ENCODE assay signal across 8 mouse cellular contexts in genomic region chr13:54694348-54695060, GRCm38 (mm10). TPM values are rescaled to one million over a fixed set of nuclear protein-coding genes. Genes with fewer than 3 reads are reported as not detected.
DNase-seq lines count a peak whose midpoint lies in the region; ATAC-seq and TF ChIP-seq lines count a peak whose summit lies in the region.

No protein-coding gene starts in this region.

- TF ChIP-seq CTCF in brain, embryonic 14.5 days (IDR thresholded peaks at IDR 0.05; ENCODE audit: borderline replicate concordance, extremely low read depth, insufficient read depth, insufficient read length) = no peak
- TF ChIP-seq CTCF in gastrocnemius, adult 2 months (IDR thresholded peaks at IDR 0.05) = no peak
- no peak for TF ChIP-seq CTCF in liver, embryonic 14.5 days (IDR thresholded peaks at IDR 0.05; ENCODE audit: low read depth)

- H3K27ac ChIP-seq in gastrocnemius, adult 2 months = peak overlapping the region; percentile 99
- peak overlapping the region; percentile 95 for H3K27ac ChIP-seq in intestine, embryonic 15.5 days
- peak overlapping the region; percentile 90 for H3K27ac ChIP-seq in liver, embryonic 14.5 days
- H3K27ac ChIP-seq in neural tube, embryonic 14.5 days (ENCODE audit: low read depth, low read length) = peak overlapping the region; percentile 93

- peak overlapping the region; percentile 77 for H3K4me3 ChIP-seq in gastrocnemius, adult 2 months
- H3K4me3 ChIP-seq in intestine, embryonic 15.5 days (replicated peaks) = peak overlapping the region; percentile 96
- H3K4me3 ChIP-seq in liver, embryonic 14.5 days (ENCODE audit: insufficient read depth in 1 of 2, low read depth in 2 of 2, low read length in 2 of 2) = peak overlapping the region; percentile 78 to 97
- H3K4me3 ChIP-seq in neural tube, embryonic 14.5 days (ENCODE audit: low read depth, low read length) = peak overlapping the region; percentile 95

- TF ChIP-seq POLR2A in brain, embryonic 14.5 days (IDR thresholded peaks at IDR 0.05; ENCODE audit: borderline replicate concordance, extremely low read depth, insufficient read depth, insufficient read length, poor library complexity, severe bottlenecking) = peak; percentile 76; the same call in 1 of the 2 replicates

- peaks cover 21% of the 10 kb centered on the region for H3K4me1 ChIP-seq in intestine, embryonic 15.5 days (replicated peaks)
- H3K4me1 ChIP-seq in liver, embryonic 14.5 days (replicated peaks; ENCODE audit: control insufficient read depth in 2 of 2, insufficient read depth in 2 of 2, low read length in 1 of 2) = peaks cover 18 to 20% of the 10 kb centered on the region in 2 experiments
- H3K4me1 ChIP-seq in neural tube, embryonic 14.5 days (ENCODE audit: control insufficient read depth, insufficient read depth, low read length) = peaks cover 15% of the 10 kb centered on the region

- H3K9me3 ChIP-seq in intestine, embryonic 15.5 days = no peaks in the 10 kb centered on the region
- no peaks in the 10 kb centered on the region for H3K9me3 ChIP-seq in liver, embryonic 14.5 days (ENCODE audit: control insufficient read depth, low read length)
- H3K9me3 ChIP-seq in neural tube, embryonic 14.5 days (ENCODE audit: control insufficient read depth, low read length) = no peaks in the 10 kb centered on the region

- peak overlapping the region; percentile 63 for H3K9ac ChIP-seq in intestine, embryonic 15.5 days
- H3K9ac ChIP-seq in liver, embryonic 14.5 days (replicated peaks) = peak overlapping the region; percentile 76
- H3K9ac ChIP-seq in neural tube, embryonic 14.5 days (replicated peaks; ENCODE audit: low read depth, low read length) = peak overlapping the region; percentile 63

- H3K36me3 ChIP-seq in intestine, embryonic 15.5 days = no peaks in the 10 kb centered on the region
- H3K36me3 ChIP-seq in liver, embryonic 14.5 days (replicated peaks; ENCODE audit: control insufficient read depth, insufficient read depth, low read depth) = no peaks in the 10 kb centered on the region
- H3K36me3 ChIP-seq in neural tube, embryonic 14.5 days (ENCODE audit: control insufficient read depth, insufficient read depth, low read length) = no peaks in the 10 kb centered on the region

- 13% methylated on average over 26 of the region's 26 CpGs for WGBS in intestine, embryonic 15.5 days
- 15% methylated on average over 26 of the region's 26 CpGs for WGBS in liver, embryonic 14.5 days (ENCODE audit: insufficient replicate concordance)
- WGBS in neural tube, embryonic 14.5 days = 17% methylated on average over 26 of the region's 26 CpGs

- intact Hi-C loops in gastrocnemius, adult 2 months (cut with DNase I) = loop anchor here (5.0 kb wide), 1 partner anchor 82 kb away; the partner anchor contains the start of gene Cltb

- no peak for TF ChIP-seq EP300 in liver, embryonic 14.5 days (IDR thresholded peaks at IDR 0.05; ENCODE audit: low read depth)

- DNase-seq in ovary, adult 18-20 months (ENCODE audit: low spot score) = peak; percentile 82
- no peak for DNase-seq in ovary, postnatal 14 days (ENCODE audit: low spot score)
- no peak for DNase-seq in brain, embryonic 14.5 days (ENCODE audit: low read depth)
- DNase-seq in gastrocnemius, adult 2 months = peak; percentile 91
- DNase-seq in liver, embryonic 14.5 days (ENCODE audit: low read depth in 3 of 3, low spot score in 3 of 3) = peak; percentile 73 to 79 (median 74)
- DNase-seq in c-Kit-positive CD71-positive TER-119-positive erythroid progenitor cells, embryonic 14.5 days (ENCODE audit: low spot score) = no peak

- peak; percentile 82 for ATAC-seq in intestine, embryonic 15.5 days
- peak; percentile 72 for ATAC-seq in liver, embryonic 14.5 days (ENCODE audit: insufficient read depth)
- ATAC-seq in neural tube, embryonic 14.5 days (ENCODE audit: low read depth) = peak; percentile 79

- H3K27me3 ChIP-seq in intestine, embryonic 15.5 days (replicated peaks) = no peaks in the 10 kb centered on the region
- no peaks in the 10 kb centered on the region for H3K27me3 ChIP-seq in liver, embryonic 14.5 days (ENCODE audit: control insufficient read depth, insufficient read depth, low read length)
- no peaks in the 10 kb centered on the region for H3K27me3 ChIP-seq in neural tube, embryonic 14.5 days (ENCODE audit: control insufficient read depth, insufficient read depth, low read length)

- peak overlapping the region; percentile 79 for H3K4me2 ChIP-seq in intestine, embryonic 15.5 days (replicated peaks)
- H3K4me2 ChIP-seq in liver, embryonic 14.5 days (ENCODE audit: low read depth) = peak overlapping the region; percentile 91
- H3K4me2 ChIP-seq in neural tube, embryonic 14.5 days (ENCODE audit: low read depth, low read length) = peak overlapping the region; percentile 50

RNA-seq across cellular contexts. Expression of gene Rnf44, which starts 0.8 kb away (rescaled TPM):
- 197 and 215 TPM in 2 replicates for polyA plus RNA-seq in brain, embryonic 14.5 days (2012; rRNA removed)
- total RNA-seq in gastrocnemius, adult 2 months (2021) = 10 to 100 TPM; 23.3 to 34.1 TPM
- 77.9 and 78.3 TPM in 2 replicates for polyA plus RNA-seq in intestine, embryonic 15.5 days (2015; fragmentation: Nextera tagmentation; extraction: Ambion mirVana)
- 26.5 and 31.7 TPM in 2 replicates for polyA plus RNA-seq in liver, embryonic 14.5 days (2012; rRNA removed)
- polyA plus RNA-seq in liver, embryonic 14.5 days (2014; fragmentation: Nextera tagmentation; extraction: Ambion mirVana) = 25.3 and 33.1 TPM in 2 replicates
- 78.5 and 88.3 TPM in 2 replicates for polyA plus RNA-seq in neural tube, embryonic 14.5 days (2014; fragmentation: Nextera tagmentation; extraction: Ambion mirVana)

RNA-seq across cellular contexts. Expression of gene Cdhr2, which starts 6.8 kb away (rescaled TPM):
- 0.05 and 0.16 TPM in 2 replicates for polyA plus RNA-seq in brain, embryonic 14.5 days (2012; rRNA removed)
- not detected for total RNA-seq in gastrocnemius, adult 2 months (2021)
- 32.2 and 37.2 TPM in 2 replicates for polyA plus RNA-seq in intestine, embryonic 15.5 days (2015; fragmentation: Nextera tagmentation; extraction: Ambion mirVana)
- 6.6 and 7.6 TPM in 2 replicates for polyA plus RNA-seq in liver, embryonic 14.5 days (2012; rRNA removed)
- polyA plus RNA-seq in liver, embryonic 14.5 days (2014; fragmentation: Nextera tagmentation; extraction: Ambion mirVana) = 8.6 and 8.9 TPM in 2 replicates
- 0.21 and 0.29 TPM in 2 replicates for polyA plus RNA-seq in neural tube, embryonic 14.5 days (2014; fragmentation: Nextera tagmentation; extraction: Ambion mirVana)

RNA-seq across cellular contexts. Expression of gene Gprin1, which starts 55.2 kb away (rescaled TPM):
- 77.7 and 109 TPM in 2 replicates for polyA plus RNA-seq in brain, embryonic 14.5 days (2012; rRNA removed)
- total RNA-seq in gastrocnemius, adult 2 months (2021) = not detected
- 0.53 and 0.82 TPM in 2 replicates for polyA plus RNA-seq in intestine, embryonic 15.5 days (2015; fragmentation: Nextera tagmentation; extraction: Ambion mirVana)
- 0.01 and 0.05 TPM in 2 replicates for polyA plus RNA-seq in liver, embryonic 14.5 days (2012; rRNA removed)
- 0.03 TPM in 1 of 2 replicates, not detected in the other for polyA plus RNA-seq in liver, embryonic 14.5 days (2014; fragmentation: Nextera tagmentation; extraction: Ambion mirVana)
- 17.3 and 19.6 TPM in 2 replicates for polyA plus RNA-seq in neural tube, embryonic 14.5 days (2014; fragmentation: Nextera tagmentation; extraction: Ambion mirVana)

Comparison
In these comparisons a context has a peak if more than half of its experiments do, and no peak if none do; other contexts are left out.
1. DNase-seq: peak in ovary, adult 18-20 months (single experiment), gastrocnemius, adult 2 months (single experiment) and liver, embryonic 14.5 days (3 of 3); none in ovary, postnatal 14 days (single experiment), brain, embryonic 14.5 days (single experiment) and c-Kit-positive CD71-positive TER-119-positive erythroid progenitor cells, embryonic 14.5 days (single experiment).
2. RNA of gene Gprin1, which starts 55.2 kb away (polyA plus RNA-seq): 77.7 to 109 TPM in brain, embryonic 14.5 days and 17.3 to 19.6 TPM in neural tube, embryonic 14.5 days; 0.53 to 0.82 TPM in intestine, embryonic 15.5 days and 0.01 to 0.05 TPM in liver, embryonic 14.5 days; every median in the first group is over 10 times any median in the second.
3. Peak in every context shown above with its lines, with median percentiles within 50 percentile points of each other: H3K27ac ChIP-seq, H3K4me3 ChIP-seq, ATAC-seq, H3K4me2 ChIP-seq and H3K9ac ChIP-seq.